Mouse (Mus musculus) liver, postnatal 0 days (tissue): ENCODE data around the gene Cyp27b1.

Source experiments
- CTCF ChIP-seq: sonication (generic); IDR thresholded peaks from 2 replicates; pipeline ENCODE4 v1.5.1; 2016; ENCODE audit warnings: antibody characterized with exemption, low read depth
- EP300 ChIP-seq: IDR thresholded peaks from 2 replicates; pipeline ENCODE4 v1.6.1; 2016; ENCODE audit warnings: antibody characterized with exemption, low read depth, mild to moderate bottlenecking

- TF ChIP-seq CTCF (no peak), EP300 (no peak)
Observed at GRCm38 (mm10) chr10:127002056-127002455, 46.0 kb upstream of the Cyp27b1 start.
